Mouse (Mus musculus) common myeloid progenitor, adult 5-6 weeks (primary cell): ENCODE measurements around the gene Chrm2. TPM values are rescaled to one million over a fixed set of nuclear protein-coding genes. Genes with fewer than 3 reads are reported as not detected.

ENCODE experiments used
- ATAC-seq: replicated peaks from 2 replicates; pipeline ENCODE4 v1.8.0; 2016; ENCODE audit warnings: low read depth, mild to moderate bottlenecking, moderate TSS enrichment, inconsistent platforms; ENCODE audit not compliant: poor library complexity, severe bottlenecking
- total RNA-seq: library from RNA; stranded (forward); fragments of 200-1000, 187-1606 nt; gene quantifications from 2 replicates; pipeline ENCODE4 v1.2.3, GENCODE M21; 2017

Gene Chrm2
- total RNA-seq, result not detected in 2 replicates

GRCm38 (mm10) chr6:36387612-36388400, at the start of gene Chrm2:
Chrm2 (plus strand) TSS chr6:36388084.
- peak; percentile 35; the same call in 1 of the 2 replicates for ATAC-seq

DNA sequence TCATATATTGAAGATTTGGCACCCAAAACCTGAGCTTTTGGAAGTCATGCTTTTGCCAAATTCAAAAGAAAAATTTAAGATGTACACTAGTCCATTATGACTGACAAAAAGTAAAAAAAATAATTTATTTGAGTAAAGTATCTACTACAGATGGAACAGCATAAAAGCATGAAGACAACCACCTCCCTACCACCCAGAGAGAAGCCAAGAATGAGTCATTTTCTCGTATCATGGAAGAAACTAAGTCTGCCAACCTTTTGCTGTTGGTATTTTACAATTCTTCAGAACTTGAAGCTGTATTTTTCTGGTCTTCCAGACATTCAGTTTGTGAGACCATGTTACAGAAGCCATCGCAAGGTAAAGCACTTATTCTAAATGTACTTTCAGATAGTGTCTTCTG, 13.9 kb upstream of the Chrm2 start:
- ATAC-seq, result no peak

- no peak for ATAC-seq
These were observed 9.9 kb upstream of the Chrm2 start for GRCm38 (mm10) chr6:36377936-36378335.

- no peak for ATAC-seq
These were observed 3.8 kb upstream of the Chrm2 start for GRCm38 (mm10) chr6:36384102-36384501.

- ATAC-seq, result 0 out of 2 replicates have a peak, but pooled peaks have one; percentile 13
These were observed 746 bp downstream of the Chrm2 start for GRCm38 (mm10) chr6:36388401-36389259.

DNA sequence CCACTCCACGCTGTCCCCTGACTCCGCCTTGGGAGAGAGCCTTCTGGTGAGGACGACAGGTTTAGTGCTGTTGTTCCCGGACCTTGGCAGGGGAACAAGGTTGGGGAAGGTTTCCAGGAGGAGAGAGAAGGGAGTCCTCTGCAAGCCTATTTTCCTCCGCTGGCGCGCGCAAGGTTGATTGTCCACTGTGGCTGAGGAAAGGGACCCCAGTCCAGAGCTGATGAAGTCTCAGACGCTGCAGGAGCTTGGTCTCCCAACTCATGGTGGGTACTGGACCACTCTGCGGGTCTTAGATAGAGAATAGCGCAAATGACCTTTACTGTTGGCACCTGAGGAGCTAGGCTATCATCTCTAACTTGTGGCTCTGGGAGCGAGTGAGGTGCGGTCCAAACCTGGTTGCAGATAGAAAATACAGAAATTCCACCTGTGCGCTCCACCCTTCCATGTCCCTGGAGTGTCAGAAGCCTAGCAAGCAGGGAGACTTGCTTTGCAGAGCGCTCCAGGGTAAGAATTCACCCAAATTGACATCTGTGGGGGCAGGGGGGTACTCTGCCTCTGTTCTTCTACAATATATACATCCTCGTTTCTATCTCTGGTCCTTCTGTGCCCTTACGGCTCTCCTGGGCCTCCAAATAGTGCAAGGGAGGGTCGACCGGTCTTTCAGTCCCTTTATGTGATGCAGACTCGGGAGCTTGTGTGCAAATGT, 1.5 kb downstream of the Chrm2 start:
- ATAC-seq, result no peak

DNA sequence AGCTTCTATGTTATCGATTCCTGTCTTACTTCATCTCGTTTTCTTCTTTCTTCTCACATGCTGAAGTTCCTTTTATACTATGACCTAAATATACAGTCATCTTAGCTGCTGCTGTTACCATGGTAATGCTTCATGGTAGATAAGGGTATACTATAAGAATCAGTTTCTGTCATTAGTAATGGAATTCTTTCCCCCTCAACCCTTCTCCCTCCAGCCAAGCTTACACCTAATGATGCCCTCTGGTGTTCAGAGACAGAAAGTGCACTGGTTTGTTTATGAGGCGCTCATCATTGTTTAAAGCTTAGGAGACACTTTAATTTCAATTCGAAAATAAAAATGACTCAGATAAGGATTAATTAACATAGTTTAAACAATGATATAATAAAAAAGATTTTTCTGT, 5.8 kb downstream of the Chrm2 start:
- ATAC-seq, result peak; percentile 71; the same call in 1 of the 2 replicates

GRCm38 (mm10) chr6:36405139-36405538, 17.3 kb downstream of the Chrm2 start:
- ATAC-seq, result no peak

GRCm38 (mm10) chr6:36409016-36409415, 21.1 kb downstream of the Chrm2 start:
- no peak for ATAC-seq

DNA sequence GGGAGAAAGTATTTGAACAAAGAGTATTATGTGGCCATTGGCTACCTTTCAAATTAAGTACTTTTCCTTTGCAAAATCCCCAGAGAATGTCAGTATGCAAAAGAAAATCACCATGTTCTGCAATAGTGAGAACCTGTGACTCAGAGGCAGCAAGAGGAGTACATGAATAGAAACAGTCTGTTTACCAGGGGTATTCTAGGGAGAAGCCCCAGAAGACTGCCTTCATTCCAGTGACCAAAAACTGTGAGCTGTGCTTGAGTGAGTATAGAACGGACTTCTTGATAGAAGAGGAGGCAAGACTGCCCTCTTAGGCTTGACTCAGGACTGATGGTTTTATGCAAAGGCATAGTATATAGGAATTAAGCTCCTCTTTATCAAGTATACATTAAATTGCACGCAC, 22.2 kb downstream of the Chrm2 start:
- no peak for ATAC-seq

DNA sequence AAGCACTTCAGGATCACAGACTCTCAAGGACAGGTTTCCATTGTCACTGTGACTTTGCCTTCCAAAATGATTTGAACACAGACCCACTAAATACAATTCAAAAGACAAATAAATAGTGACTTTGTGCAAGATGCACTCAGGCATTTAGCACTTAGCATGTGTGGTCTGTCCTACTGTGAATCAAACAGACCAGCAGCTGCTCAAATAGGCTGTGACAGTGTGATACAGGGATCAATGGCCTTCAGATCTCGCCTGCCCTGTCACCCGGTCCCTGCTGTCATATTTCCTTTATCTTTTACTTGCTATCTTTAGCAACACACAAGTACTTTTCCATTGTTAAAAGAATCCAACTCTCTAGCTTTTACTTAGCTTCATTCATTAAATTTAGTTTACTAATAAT, 31.8 kb downstream of the Chrm2 start:
- no peak for ATAC-seq

DNA sequence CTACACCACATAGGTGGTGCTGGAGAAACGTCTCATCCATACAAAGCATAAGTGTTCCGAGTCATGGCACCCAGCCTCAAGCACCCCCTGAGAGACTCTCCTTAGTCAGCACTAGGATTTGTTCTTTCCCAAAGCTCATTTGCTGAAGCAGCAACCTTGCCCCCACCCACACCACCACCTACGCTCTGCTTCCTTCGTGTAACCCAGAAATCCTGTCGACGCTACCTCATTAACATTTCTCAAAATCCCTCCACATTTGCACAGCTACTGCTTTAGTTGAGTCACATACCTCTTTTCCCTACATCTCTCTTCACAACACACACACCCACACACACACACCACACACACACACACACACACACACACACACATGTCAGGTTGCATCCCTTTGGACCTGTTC, 50.1 kb downstream of the Chrm2 start:
- no peak for ATAC-seq

GRCm38 (mm10) chr6:36439218-36439617, 51.3 kb downstream of the Chrm2 start:
- ATAC-seq, result no peak

DNA sequence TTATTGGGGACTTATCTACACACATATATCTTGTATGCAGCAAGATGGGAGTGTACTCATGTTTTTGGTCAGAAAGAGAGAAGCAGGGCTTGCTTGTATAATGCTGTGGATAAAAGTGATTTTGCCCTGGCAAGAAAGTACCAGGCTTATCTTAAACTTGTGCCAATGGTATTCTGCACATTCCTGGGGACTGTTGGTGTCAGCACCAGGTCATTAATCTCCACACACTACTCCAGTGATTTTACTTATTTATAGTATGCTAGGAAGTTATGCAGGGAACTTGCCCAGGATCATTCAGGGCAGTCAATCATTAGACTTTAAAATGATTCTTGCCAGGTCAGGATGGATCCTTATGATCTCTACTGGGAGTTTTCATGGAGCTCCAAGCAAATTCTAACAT, 63.6 kb downstream of the Chrm2 start:
- no peak for ATAC-seq

DNA sequence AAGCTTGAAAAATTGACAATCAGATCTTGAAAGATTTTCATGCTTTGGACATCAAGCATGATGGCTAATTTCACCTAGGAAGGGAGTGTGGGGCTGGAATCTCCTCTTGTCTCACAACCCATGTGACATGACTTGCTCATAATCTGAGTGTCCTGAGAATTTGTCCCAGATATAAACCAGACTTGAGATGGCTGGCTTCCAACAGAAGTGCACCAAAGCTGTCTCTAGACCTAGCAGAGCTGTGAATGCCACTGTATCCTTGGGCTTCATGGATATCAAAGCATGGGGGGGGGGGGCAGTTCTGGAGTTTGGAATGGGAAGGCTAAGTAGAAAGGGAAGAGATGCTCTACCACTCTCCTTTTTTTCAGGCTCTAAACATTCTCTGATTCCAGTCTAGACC, 67.2 kb downstream of the Chrm2 start:
- no peak for ATAC-seq

GRCm38 (mm10) chr6:36457015-36457414, 69.1 kb downstream of the Chrm2 start:
- ATAC-seq, result 0 out of 2 replicates have a peak, but pooled peaks have one; percentile 18

DNA sequence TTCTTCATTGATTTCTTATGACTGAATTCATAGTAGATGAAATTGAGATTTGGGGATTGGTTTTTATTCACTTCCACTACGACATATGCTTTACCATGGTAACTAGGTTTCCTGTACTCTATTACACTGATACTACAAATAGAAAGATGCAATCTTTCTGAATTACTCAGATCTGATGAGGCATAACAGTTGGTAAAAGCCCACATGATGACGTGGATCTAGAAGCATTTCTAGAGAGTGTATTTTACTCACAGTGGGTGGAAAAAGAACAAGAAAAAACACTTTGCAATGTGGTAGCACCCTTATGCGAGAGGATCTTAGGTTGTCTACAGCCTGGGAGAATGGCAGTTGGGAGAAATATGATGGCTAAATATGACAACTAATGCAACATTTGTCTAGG, 76.1 kb downstream of the Chrm2 start:
- ATAC-seq, result no peak

GRCm38 (mm10) chr6:36484132-36484665, 96.3 kb downstream of the Chrm2 start:
- no peak for ATAC-seq

DNA sequence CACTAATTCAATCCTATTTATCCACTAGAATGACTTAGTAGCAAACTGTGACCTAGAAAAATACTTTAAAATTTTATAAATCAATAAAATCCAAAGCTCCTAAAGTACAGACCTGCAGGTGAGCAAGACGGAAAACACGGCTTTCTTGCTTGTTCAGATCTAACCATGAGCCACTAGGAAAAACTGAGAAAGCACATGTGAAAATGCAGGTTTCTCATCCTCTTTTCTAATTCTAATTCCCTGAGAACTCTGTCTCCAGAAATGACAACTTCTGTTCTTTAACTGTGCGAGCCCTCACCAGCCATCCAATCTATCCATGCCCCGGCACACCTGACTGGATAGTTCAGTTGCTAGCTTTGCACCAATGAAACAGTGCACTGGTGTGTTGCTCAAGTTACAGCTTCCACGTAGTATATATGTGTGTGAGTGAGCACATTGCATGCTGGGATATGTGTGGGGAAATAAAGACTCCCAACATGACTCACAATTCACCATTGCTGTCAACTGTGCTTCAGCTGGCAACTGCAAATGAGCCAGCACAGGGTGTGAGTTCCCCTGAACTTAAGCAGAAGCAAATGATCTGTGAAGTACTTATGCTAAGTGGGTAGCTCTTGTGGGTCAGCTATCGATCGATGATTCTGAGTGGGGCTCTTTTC, 119.3 kb downstream of the Chrm2 start:
- ATAC-seq, result no peak

DNA sequence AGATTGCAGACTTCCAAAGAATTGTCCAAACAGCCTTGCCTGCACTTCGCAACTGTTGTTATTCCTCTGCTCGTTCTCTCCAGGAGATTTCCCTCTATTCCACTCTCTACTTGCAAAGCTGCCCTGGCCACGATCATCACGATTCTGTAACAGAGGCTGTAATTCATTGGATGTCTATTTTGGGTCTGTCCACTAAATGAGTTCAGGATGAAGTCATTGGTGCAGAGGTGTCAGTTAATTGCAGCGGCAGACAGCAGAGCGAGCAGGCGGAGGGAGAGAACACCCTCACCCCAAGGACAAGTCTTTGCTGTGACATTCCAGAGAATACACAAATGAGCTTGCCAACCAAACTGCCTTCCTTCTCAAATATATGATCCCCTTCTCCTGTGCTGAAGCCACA, 120.1 kb downstream of the Chrm2 start:
- no peak for ATAC-seq
